Mouse (Mus musculus): ENCODE data around the gene Alpl.

Alpl gene

GRCm38 (mm10) chr4:137714020-137714624, 82.1 kb downstream of the Alpl start:
- DNase-seq (ENCODE audit: low spot score) = peak; percentile 24

GRCm38 (mm10) chr4:137712963-137713362, 83.2 kb downstream of the Alpl start:
- no peak for DNase-seq (ENCODE audit: low spot score)

DNA sequence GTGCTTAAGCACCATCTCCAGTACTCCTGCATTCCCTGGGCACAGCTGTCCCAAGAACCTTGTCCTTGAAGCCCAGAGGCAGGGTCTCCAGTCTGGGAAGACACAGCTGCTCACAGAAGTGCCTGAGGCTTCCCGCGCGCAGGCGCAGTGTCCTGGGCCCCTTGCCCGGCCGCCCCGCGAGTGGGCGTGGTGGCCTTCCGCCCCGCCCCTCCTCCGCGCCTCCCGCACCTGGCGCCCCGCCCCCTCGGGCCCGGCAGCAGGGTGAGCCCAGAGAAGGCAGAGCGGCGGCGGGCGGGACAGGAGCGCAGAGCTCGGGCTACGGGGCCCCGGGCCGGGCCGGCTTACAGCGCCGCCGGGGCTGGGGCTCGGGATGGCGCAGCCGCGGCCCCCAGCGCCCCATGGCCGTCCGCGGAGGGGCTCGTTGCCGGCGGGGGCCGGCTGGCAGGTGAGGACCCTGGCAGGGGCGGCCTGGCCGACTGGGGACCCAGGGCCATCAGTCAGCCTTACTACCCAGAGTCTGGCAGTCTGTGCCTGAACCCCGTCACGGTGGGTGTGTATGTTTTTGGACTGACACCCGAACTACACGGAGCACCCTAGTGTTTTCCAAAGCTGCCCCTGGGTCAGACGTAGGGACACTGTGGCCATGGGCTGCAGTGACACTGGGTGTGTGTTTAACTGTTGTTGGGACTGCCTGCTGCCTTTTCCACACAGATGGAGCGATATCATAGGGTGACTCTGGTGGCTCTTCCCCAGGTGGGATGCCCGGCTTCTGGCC, 88.8 kb downstream of the Alpl start:
- peak; percentile 94 for DNase-seq (ENCODE audit: low spot score)

DNA sequence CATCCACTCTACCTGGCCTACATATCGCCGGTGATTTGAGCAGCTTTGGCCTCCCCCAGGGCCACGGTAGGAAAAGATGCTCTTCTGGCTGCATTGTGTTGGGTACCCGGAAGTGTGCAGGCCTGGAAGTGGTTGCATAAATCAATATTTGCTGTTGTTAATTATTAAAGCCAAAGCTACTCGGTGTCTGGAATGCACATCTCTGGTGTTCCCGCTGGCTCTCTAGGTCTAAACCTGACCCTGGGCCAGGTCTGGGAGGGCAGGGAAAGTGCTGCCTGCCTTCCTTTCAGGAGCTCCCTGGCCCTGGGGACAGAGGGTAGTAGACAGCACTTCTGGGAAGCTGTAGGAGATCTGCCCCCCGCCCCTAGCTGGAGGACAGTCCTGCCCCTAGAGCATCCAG, 89.7 kb downstream of the Alpl start:
- no peak for DNase-seq (ENCODE audit: low spot score)

GRCm38 (mm10) chr4:137705379-137705778, 90.8 kb downstream of the Alpl start:
- no peak for DNase-seq (ENCODE audit: low spot score)

GRCm38 (mm10) chr4:137704561-137704960, 91.6 kb downstream of the Alpl start:
- DNase-seq (ENCODE audit: low spot score) = no peak

- no peak for DNase-seq (ENCODE audit: low spot score)
Observed at GRCm38 (mm10) chr4:137703077-137703476, 93.1 kb downstream of the Alpl start.

GRCm38 (mm10) chr4:137700960-137701359, 95.2 kb downstream of the Alpl start:
- no peak for DNase-seq (ENCODE audit: low spot score)

GRCm38 (mm10) chr4:137699264-137700211, 96.6 kb downstream of the Alpl start:
- DNase-seq (ENCODE audit: low spot score) = peak; percentile 37

- DNase-seq (ENCODE audit: low spot score) = peak; percentile 35
Observed at GRCm38 (mm10) chr4:137698076-137698985, 97.9 kb downstream of the Alpl start.

- no peak for DNase-seq (ENCODE audit: low spot score)
Observed at GRCm38 (mm10) chr4:137697156-137697885, 98.9 kb downstream of the Alpl start.

DNA sequence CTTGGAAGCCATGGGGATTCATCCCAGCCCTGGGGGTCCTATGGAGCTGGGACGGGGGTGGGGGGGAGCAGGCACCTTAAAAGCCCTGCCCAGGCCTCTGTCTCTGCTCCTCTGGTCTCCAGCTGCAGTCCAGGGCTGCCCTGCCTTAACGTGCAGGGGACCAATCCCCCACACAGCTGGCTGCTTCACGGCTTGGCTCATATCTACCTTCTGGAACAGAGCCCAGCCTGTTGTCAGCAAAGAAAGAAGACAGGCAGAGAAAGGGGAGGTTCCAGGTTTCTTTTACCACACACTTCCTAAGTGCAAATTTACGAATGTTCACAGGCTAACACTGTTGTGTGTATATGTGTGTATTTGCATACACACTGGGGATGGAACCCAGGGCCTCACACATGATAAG, 100.3 kb downstream of the Alpl start:
- DNase-seq (ENCODE audit: low spot score) = peak; percentile 65

- no peak for DNase-seq (ENCODE audit: low spot score)
Observed at GRCm38 (mm10) chr4:137695300-137695699, 100.9 kb downstream of the Alpl start.

- no peak for DNase-seq (ENCODE audit: low spot score)
Observed at GRCm38 (mm10) chr4:137692107-137692902, 103.9 kb downstream of the Alpl start.

Measured in MN1 (cell line).